ENCODE assay signal across 8 mouse cellular contexts in genomic region chr2:32381141-32381774, GRCm38 (mm10). TPM values are rescaled to one million over a fixed set of nuclear protein-coding genes. Genes with fewer than 3 reads are reported as not detected.
A peak's percentile ranks its signal among the peaks of the same experiment; 100 is the strongest.
DNase-seq lines count a peak whose midpoint lies in the region; ATAC-seq and TF ChIP-seq lines count a peak whose summit lies in the region.

No protein-coding gene starts in this region.

- peak overlapping the region; percentile 69 for H3K9ac ChIP-seq in embryonic facial prominence, embryonic 14.5 days (ENCODE audit: low read depth, low read length)
- peak overlapping the region; percentile 72 for H3K9ac ChIP-seq in intestine, embryonic 16.5 days (ENCODE audit: low read depth, low read length)
- H3K9ac ChIP-seq in midbrain, embryonic 13.5 days (replicated peaks) = peak overlapping the region; percentile 76

- H3K27ac ChIP-seq in kidney, adult 2 months (ENCODE audit: insufficient read depth, low read depth, low read length) = peak overlapping the region; percentile 6; the same call in 1 of the 2 replicates
- H3K27ac ChIP-seq in embryonic facial prominence, embryonic 14.5 days (replicated peaks; ENCODE audit: low read depth, low read length) = no peak overlapping the region
- no peak overlapping the region for H3K27ac ChIP-seq in intestine, embryonic 16.5 days (ENCODE audit: low read length)
- H3K27ac ChIP-seq in midbrain, embryonic 13.5 days = peak overlapping the region; percentile 6; the same call in 1 of the 2 replicates

- no peak for TF ChIP-seq CTCF in kidney, adult 2 months (conservative IDR thresholded peaks at IDR 0.05; ENCODE audit: insufficient read depth, insufficient read length, low read depth, low read length)

- peak overlapping the region; percentile 98 for H3K4me2 ChIP-seq in embryonic facial prominence, embryonic 14.5 days (ENCODE audit: low read depth, low read length)
- peak overlapping the region; percentile 99 for H3K4me2 ChIP-seq in intestine, embryonic 16.5 days (ENCODE audit: low read depth, low read length)
- H3K4me2 ChIP-seq in midbrain, embryonic 13.5 days (replicated peaks) = peak overlapping the region; percentile 94

- H3K9me3 ChIP-seq in embryonic facial prominence, embryonic 14.5 days (ENCODE audit: control insufficient read depth, low read length) = no peaks in the 10 kb centered on the region
- no peaks in the 10 kb centered on the region for H3K9me3 ChIP-seq in intestine, embryonic 16.5 days (ENCODE audit: control insufficient read depth, low read length)
- H3K9me3 ChIP-seq in midbrain, embryonic 13.5 days = no peaks in the 10 kb centered on the region

- 1% methylated on average over 27 of the region's 27 CpGs for WGBS in kidney, adult 2 months
- 1% methylated on average over 23 of the region's 27 CpGs for WGBS in embryonic facial prominence, embryonic 14.5 days
- WGBS in intestine, embryonic 16.5 days = 1% methylated on average over 27 of the region's 27 CpGs
- under 1% methylated on average over 27 of the region's 27 CpGs for WGBS in midbrain, embryonic 13.5 days

- DNase-seq in kidney, adult 2 months = no peak
- DNase-seq in kidney, adult 9 months = no peak
- DNase-seq in ES-CJ7 (ENCODE audit: low read depth, low spot score) = peak; percentile 45
- peak; percentile 22 for DNase-seq in embryonic facial prominence, embryonic 14.5 days (ENCODE audit: low spot score)
- DNase-seq in urinary bladder, postnatal 4 days (ENCODE audit: low spot score in 2 of 2) = no peak
- DNase-seq in gastrocnemius, adult 18-20 months (ENCODE audit: low spot score) = no peak

- H3K4me3 ChIP-seq in kidney, adult 2 months (ENCODE audit: insufficient read depth, low read depth, low read length) = peak overlapping the region; percentile 80
- H3K4me3 ChIP-seq in embryonic facial prominence, embryonic 14.5 days (ENCODE audit: low read depth, low read length) = peak overlapping the region; percentile 69
- H3K4me3 ChIP-seq in intestine, embryonic 16.5 days (ENCODE audit: low read length) = peak overlapping the region; percentile 75
- peak overlapping the region; percentile 70 for H3K4me3 ChIP-seq in midbrain, embryonic 13.5 days (replicated peaks)

- no peaks in the 10 kb centered on the region for H3K27me3 ChIP-seq in kidney, adult 2 months (replicated peaks; ENCODE audit: control insufficient read depth, insufficient read depth, low read length)
- no peaks in the 10 kb centered on the region for H3K27me3 ChIP-seq in embryonic facial prominence, embryonic 14.5 days (replicated peaks; ENCODE audit: control insufficient read depth, insufficient read depth, low read length)
- no peaks in the 10 kb centered on the region; the same call in 1 of the 2 replicates for H3K27me3 ChIP-seq in intestine, embryonic 16.5 days (replicated peaks; ENCODE audit: control insufficient read depth, insufficient read depth, low read length)
- H3K27me3 ChIP-seq in midbrain, embryonic 13.5 days = peaks cover 9% of the 10 kb centered on the region

- TF ChIP-seq POLR2A in kidney, adult 2 months (IDR thresholded peaks at IDR 0.05; ENCODE audit: low read depth, low read length) = no peak

- H3K4me1 ChIP-seq in kidney, adult 2 months (ENCODE audit: control insufficient read depth, insufficient read depth, low read length) = peaks cover 3% of the 10 kb centered on the region; the same call in 1 of the 2 replicates
- no peaks in the 10 kb centered on the region for H3K4me1 ChIP-seq in embryonic facial prominence, embryonic 14.5 days (ENCODE audit: control insufficient read depth, insufficient read depth, low read length)
- peaks cover 4% of the 10 kb centered on the region; the same call in 1 of the 2 replicates for H3K4me1 ChIP-seq in intestine, embryonic 16.5 days (ENCODE audit: control insufficient read depth, insufficient read depth, low read length)
- H3K4me1 ChIP-seq in midbrain, embryonic 13.5 days (replicated peaks) = peaks cover 12% of the 10 kb centered on the region

- peak; percentile 48 for ATAC-seq in embryonic facial prominence, embryonic 14.5 days (ENCODE audit: low read depth)
- ATAC-seq in intestine, embryonic 16.5 days = peak; percentile 47; the same call in 1 of the 2 replicates
- peak; percentile 75 for ATAC-seq in midbrain, embryonic 13.5 days

- H3K36me3 ChIP-seq in kidney, adult 2 months (ENCODE audit: control insufficient read depth, insufficient read depth, low read length) = peaks cover 2% of the 10 kb centered on the region; the same call in 1 of the 2 replicates
- peaks cover 36% of the 10 kb centered on the region for H3K36me3 ChIP-seq in embryonic facial prominence, embryonic 14.5 days (ENCODE audit: control insufficient read depth, insufficient read depth, low read length)
- peaks cover 15% of the 10 kb centered on the region for H3K36me3 ChIP-seq in intestine, embryonic 16.5 days (ENCODE audit: control insufficient read depth, insufficient read depth, low read length)
- peaks cover 39% of the 10 kb centered on the region for H3K36me3 ChIP-seq in midbrain, embryonic 13.5 days

RNA-seq across cellular contexts. Expression of gene 1110008P14Rik, which starts 0.5 kb away (rescaled TPM):
- 182 and 215 TPM in 2 replicates for polyA plus RNA-seq in kidney, adult 2 months (2012; rRNA removed)
- polyA plus RNA-seq in embryonic facial prominence, embryonic 14.5 days (2014; fragmentation: Nextera tagmentation; extraction: Ambion mirVana) = 67.7 and 79.7 TPM in 2 replicates
- 44.2 and 45.8 TPM in 2 replicates for polyA plus RNA-seq in intestine, embryonic 16.5 days (2015; fragmentation: Nextera tagmentation; extraction: Ambion mirVana)
- 74.7 and 77.5 TPM in 2 replicates for polyA plus RNA-seq in midbrain, embryonic 13.5 days (2015; fragmentation: Nextera tagmentation; extraction: Ambion mirVana)
- total RNA-seq in gastrocnemius, adult 18-20 months (2021) = 10 to 100 TPM; 42.6 to 47.1 TPM

RNA-seq across cellular contexts. Expression of gene Lcn2, which starts 6.8 kb away (rescaled TPM):
- polyA plus RNA-seq in kidney, adult 2 months (2012; rRNA removed) = 8.0 and 9.4 TPM in 2 replicates
- polyA plus RNA-seq in embryonic facial prominence, embryonic 14.5 days (2014; fragmentation: Nextera tagmentation; extraction: Ambion mirVana) = 4.0 and 7.9 TPM in 2 replicates
- 2.2 and 4.2 TPM in 2 replicates for polyA plus RNA-seq in intestine, embryonic 16.5 days (2015; fragmentation: Nextera tagmentation; extraction: Ambion mirVana)
- 0.35 and 0.37 TPM in 2 replicates for polyA plus RNA-seq in midbrain, embryonic 13.5 days (2015; fragmentation: Nextera tagmentation; extraction: Ambion mirVana)
- 1 to 10 TPM; 1.4 to 4.8 TPM for total RNA-seq in gastrocnemius, adult 18-20 months (2021)

RNA-seq across cellular contexts. Expression of gene Ptges2, which starts 14.4 kb away (rescaled TPM):
- polyA plus RNA-seq in kidney, adult 2 months (2012; rRNA removed) = 69.7 and 80.6 TPM in 2 replicates
- 28.0 and 33.5 TPM in 2 replicates for polyA plus RNA-seq in embryonic facial prominence, embryonic 14.5 days (2014; fragmentation: Nextera tagmentation; extraction: Ambion mirVana)
- 49.1 and 49.8 TPM in 2 replicates for polyA plus RNA-seq in intestine, embryonic 16.5 days (2015; fragmentation: Nextera tagmentation; extraction: Ambion mirVana)
- 35.5 and 37.6 TPM in 2 replicates for polyA plus RNA-seq in midbrain, embryonic 13.5 days (2015; fragmentation: Nextera tagmentation; extraction: Ambion mirVana)
- 10 to 100 TPM; 37.1 to 43.0 TPM for total RNA-seq in gastrocnemius, adult 18-20 months (2021)

RNA-seq across cellular contexts. Expression of gene Dnm1, which starts 28.1 kb away (rescaled TPM):
- polyA plus RNA-seq in kidney, adult 2 months (2012; rRNA removed) = 8.3 and 12.6 TPM in 2 replicates
- polyA plus RNA-seq in embryonic facial prominence, embryonic 14.5 days (2014; fragmentation: Nextera tagmentation; extraction: Ambion mirVana) = 34.1 and 41.7 TPM in 2 replicates
- polyA plus RNA-seq in intestine, embryonic 16.5 days (2015; fragmentation: Nextera tagmentation; extraction: Ambion mirVana) = 11.8 and 12.5 TPM in 2 replicates
- polyA plus RNA-seq in midbrain, embryonic 13.5 days (2015; fragmentation: Nextera tagmentation; extraction: Ambion mirVana) = 35.5 and 41.2 TPM in 2 replicates
- total RNA-seq in gastrocnemius, adult 18-20 months (2021) = 1 to 10 TPM; 3.5 to 5.3 TPM

RNA-seq across cellular contexts. Expression of gene Ciz1, which starts 29.1 kb away (rescaled TPM):
- 130 and 131 TPM in 2 replicates for polyA plus RNA-seq in kidney, adult 2 months (2012; rRNA removed)
- polyA plus RNA-seq in embryonic facial prominence, embryonic 14.5 days (2014; fragmentation: Nextera tagmentation; extraction: Ambion mirVana) = 41.9 and 48.0 TPM in 2 replicates
- polyA plus RNA-seq in intestine, embryonic 16.5 days (2015; fragmentation: Nextera tagmentation; extraction: Ambion mirVana) = 47.1 and 51.4 TPM in 2 replicates
- polyA plus RNA-seq in midbrain, embryonic 13.5 days (2015; fragmentation: Nextera tagmentation; extraction: Ambion mirVana) = 54.4 and 56.7 TPM in 2 replicates
- total RNA-seq in gastrocnemius, adult 18-20 months (2021) = 10 to 100 TPM; 25.6 to 27.5 TPM

Comparison
In these comparisons a context has a peak if more than half of its experiments do, and no peak if none do; other contexts are left out.
1. DNase-seq: peak in ES-CJ7 (single experiment) and embryonic facial prominence, embryonic 14.5 days (single experiment); none in kidney, adult 2 months (single experiment), kidney, adult 9 months (single experiment), urinary bladder, postnatal 4 days (0 of 2) and gastrocnemius, adult 18-20 months (single experiment).
2. H3K27ac ChIP-seq: peak in kidney, adult 2 months (single experiment) and midbrain, embryonic 13.5 days (single experiment); none in embryonic facial prominence, embryonic 14.5 days (single experiment) and intestine, embryonic 16.5 days (single experiment).
3. Peak in every context shown above with its lines, with median percentiles within 50 percentile points of each other: H3K4me3 ChIP-seq, ATAC-seq, H3K4me2 ChIP-seq and H3K9ac ChIP-seq.